Mouse (Mus musculus): ENCODE data around the gene Agmat. TPM values are rescaled to one million over a fixed set of nuclear protein-coding genes. Genes with fewer than 3 reads are reported as not detected.

Gene Agmat
- polyA plus RNA-seq, 1 experiment from 2014 or later, result not detected

Other genes starting within 250 kb of the Agmat start
- 15.7 and 17.1 TPM in 2 replicates for gene Spen, start 208.1 kb upstream of the Agmat start, polyA plus RNA-seq (2014; fragmentation: Nextera tagmentation; extraction: Ambion mirVana)
- 20.0 and 21.2 TPM in 2 replicates for gene Fblim1, start 140.6 kb upstream of the Agmat start, polyA plus RNA-seq (2014; fragmentation: Nextera tagmentation; extraction: Ambion mirVana)
- 0.48 and 0.59 TPM in 2 replicates for gene Tmem82, start 128.0 kb upstream of the Agmat start, polyA plus RNA-seq (2014; fragmentation: Nextera tagmentation; extraction: Ambion mirVana)
- not detected in 2 replicates for gene Slc25a34, start 122.9 kb upstream of the Agmat start, polyA plus RNA-seq (2014; fragmentation: Nextera tagmentation; extraction: Ambion mirVana)
- 2.4 and 3.0 TPM in 2 replicates for gene Plekhm2, start 81.8 kb upstream of the Agmat start, polyA plus RNA-seq (2014; fragmentation: Nextera tagmentation; extraction: Ambion mirVana)
- 0.11 and 1.4 TPM in 2 replicates for gene Rsc1a1, start 61.1 kb upstream of the Agmat start, polyA plus RNA-seq (2014; fragmentation: Nextera tagmentation; extraction: Ambion mirVana)
- gene Ddi2, start 23.3 kb upstream of the Agmat start, polyA plus RNA-seq (2014; fragmentation: Nextera tagmentation; extraction: Ambion mirVana), result 17.5 and 18.1 TPM in 2 replicates
- 4.7 and 5.4 TPM in 2 replicates for gene Dnajc16, start 44.3 kb downstream of the Agmat start, polyA plus RNA-seq (2014; fragmentation: Nextera tagmentation; extraction: Ambion mirVana)
- 17.8 and 18.6 TPM in 2 replicates for gene Casp9, start 46.9 kb downstream of the Agmat start, polyA plus RNA-seq (2014; fragmentation: Nextera tagmentation; extraction: Ambion mirVana)
- not detected in 2 replicates for gene Cela2a, start 79.5 kb downstream of the Agmat start, polyA plus RNA-seq (2014; fragmentation: Nextera tagmentation; extraction: Ambion mirVana)
- gene Ctrc, start 99.7 kb downstream of the Agmat start, polyA plus RNA-seq (2014; fragmentation: Nextera tagmentation; extraction: Ambion mirVana), result not detected in 2 replicates
- gene Efhd2, start 128.2 kb downstream of the Agmat start, polyA plus RNA-seq (2014; fragmentation: Nextera tagmentation; extraction: Ambion mirVana), result 34.7 and 36.3 TPM in 2 replicates